ENCODE assay signal across 9 mouse cellular contexts in genomic region chr9:108990462-108990820, GRCm38 (mm10). TPM values are rescaled to one million over a fixed set of nuclear protein-coding genes. Genes with fewer than 3 reads are reported as not detected.
DNase-seq lines count a peak whose midpoint lies in the region; ATAC-seq lines count a peak whose summit lies in the region.
"Had no signal": no experiment of that assay in that cellular context is flagged by ENCODE, and none has a peak within 500 bp of the region (broad histone marks: within the 10 kb centered on the region; RNA-seq: fewer than 3 reads in every experiment).

No protein-coding gene starts in this region.

- no peak for ATAC-seq in heart, embryonic 16.5 days (replicated peaks; ENCODE audit: extremely low read depth, insufficient read depth, low FRiP score)
- ATAC-seq in midbrain, embryonic 16.5 days = no peak
- ATAC-seq in stomach, embryonic 16.5 days (ENCODE audit: insufficient read depth, low FRiP score) = no peak
- no peak for ATAC-seq in forebrain, embryonic 16.5 days
- ATAC-seq: Patski had no signal

- no peak for DNase-seq in heart, postnatal 25 days (ENCODE audit: low spot score)
- no peak for DNase-seq in midbrain, embryonic 10.5 days (ENCODE audit: low spot score)
- DNase-seq in forelimb bud, embryonic 11.5 days (ENCODE audit: low read depth, low spot score) = peak; percentile 30

- WGBS in heart, embryonic 16.5 days = 78% methylated on average over 7 of the region's 7 CpGs
- 75% methylated on average over 7 of the region's 7 CpGs for WGBS in midbrain, embryonic 10.5 days
- WGBS in midbrain, embryonic 16.5 days = 81% methylated on average over 7 of the region's 7 CpGs
- WGBS in stomach, embryonic 16.5 days = 67% methylated on average over 7 of the region's 7 CpGs
- 57% methylated on average over 7 of the region's 7 CpGs for WGBS in forebrain, embryonic 16.5 days

- no peak overlapping the region for H3K4me3 ChIP-seq in heart, embryonic 16.5 days (ENCODE audit: low read length)
- H3K4me3 ChIP-seq in midbrain, embryonic 10.5 days = peak overlapping the region; percentile 61; the same call in 1 of the 2 replicates
- H3K4me3 ChIP-seq in midbrain, embryonic 16.5 days (ENCODE audit: low read depth, low read length) = no peak overlapping the region
- H3K4me3 ChIP-seq in stomach, embryonic 16.5 days (replicated peaks; ENCODE audit: low read length) = no peak overlapping the region
- H3K4me3 ChIP-seq in forebrain, embryonic 16.5 days (replicated peaks; ENCODE audit: low read length) = no peak overlapping the region

- H3K4me2 ChIP-seq in heart, embryonic 16.5 days (ENCODE audit: low read depth, low read length) = no peak overlapping the region
- no peak overlapping the region for H3K4me2 ChIP-seq in midbrain, embryonic 16.5 days (ENCODE audit: low read length)
- 0 out of 2 replicates have a peak overlapping the region, but pooled peaks have one; percentile 96 for H3K4me2 ChIP-seq in stomach, embryonic 16.5 days (ENCODE audit: low read depth, low read length)
- no peak overlapping the region for H3K4me2 ChIP-seq in forebrain, embryonic 16.5 days (ENCODE audit: low read length)

- H3K27me3 ChIP-seq in heart, embryonic 16.5 days (ENCODE audit: control insufficient read depth, insufficient read depth, low read length) = no peaks in the 10 kb centered on the region
- no peaks in the 10 kb centered on the region for H3K27me3 ChIP-seq in midbrain, embryonic 10.5 days (ENCODE audit: low read depth, poor library complexity, severe bottlenecking)
- H3K27me3 ChIP-seq in midbrain, embryonic 16.5 days (ENCODE audit: control insufficient read depth, insufficient read depth, low read depth, low read length) = no peaks in the 10 kb centered on the region
- no peaks in the 10 kb centered on the region for H3K27me3 ChIP-seq in stomach, embryonic 16.5 days (ENCODE audit: control insufficient read depth, insufficient read depth, low read length)
- H3K27me3 ChIP-seq in forebrain, embryonic 16.5 days (replicated peaks; ENCODE audit: control insufficient read depth, insufficient read depth, low read length) = no peaks in the 10 kb centered on the region
- H3K27me3 ChIP-seq: Patski had no signal

- intact Hi-C loops in heart, postnatal 25 days (cut with DNase I) = no loop called here

- peaks cover 41% of the 10 kb centered on the region for H3K4me1 ChIP-seq in heart, embryonic 16.5 days (ENCODE audit: control insufficient read depth, insufficient read depth, low read length)
- peaks cover 32% of the 10 kb centered on the region for H3K4me1 ChIP-seq in midbrain, embryonic 10.5 days
- H3K4me1 ChIP-seq in midbrain, embryonic 16.5 days (ENCODE audit: control insufficient read depth, insufficient read depth, low read length) = peaks cover 16% of the 10 kb centered on the region
- peaks cover 33% of the 10 kb centered on the region for H3K4me1 ChIP-seq in stomach, embryonic 16.5 days (ENCODE audit: control insufficient read depth, insufficient read depth, low read length)
- peaks cover 13% of the 10 kb centered on the region for H3K4me1 ChIP-seq in forebrain, embryonic 16.5 days (replicated peaks; ENCODE audit: control insufficient read depth, insufficient read depth, low read length)

- no peaks in the 10 kb centered on the region for H3K36me3 ChIP-seq in heart, embryonic 16.5 days (ENCODE audit: control insufficient read depth, insufficient read depth)
- no peaks in the 10 kb centered on the region for H3K36me3 ChIP-seq in midbrain, embryonic 10.5 days
- no peaks in the 10 kb centered on the region for H3K36me3 ChIP-seq in midbrain, embryonic 16.5 days (ENCODE audit: control insufficient read depth, insufficient read depth, low read length)
- H3K36me3 ChIP-seq in stomach, embryonic 16.5 days (ENCODE audit: control insufficient read depth, insufficient read depth, low read length) = no peaks in the 10 kb centered on the region
- no peaks in the 10 kb centered on the region for H3K36me3 ChIP-seq in forebrain, embryonic 16.5 days (ENCODE audit: control insufficient read depth, insufficient read depth)

- H3K9ac ChIP-seq in heart, embryonic 16.5 days (ENCODE audit: low read length) = no peak overlapping the region
- H3K9ac ChIP-seq in midbrain, embryonic 16.5 days (ENCODE audit: low read depth, low read length) = no peak overlapping the region
- H3K9ac ChIP-seq in stomach, embryonic 16.5 days (ENCODE audit: low read length) = peak overlapping the region; percentile 70; the same call in 1 of the 2 replicates
- H3K9ac ChIP-seq in forebrain, embryonic 16.5 days (replicated peaks; ENCODE audit: low read depth, low read length) = no peak overlapping the region

- H3K9me3 ChIP-seq in heart, embryonic 16.5 days (replicated peaks; ENCODE audit: control insufficient read depth, low read length) = no peaks in the 10 kb centered on the region
- H3K9me3 ChIP-seq in midbrain, embryonic 10.5 days (replicated peaks) = no peaks in the 10 kb centered on the region
- H3K9me3 ChIP-seq in midbrain, embryonic 16.5 days (replicated peaks; ENCODE audit: control insufficient read depth, low read length, poor library complexity, severe bottlenecking) = no peaks in the 10 kb centered on the region
- no peaks in the 10 kb centered on the region for H3K9me3 ChIP-seq in stomach, embryonic 16.5 days (replicated peaks; ENCODE audit: control insufficient read depth, low read length)
- no peaks in the 10 kb centered on the region for H3K9me3 ChIP-seq in forebrain, embryonic 16.5 days (ENCODE audit: control insufficient read depth, low read length)
- H3K9me3 ChIP-seq: megakaryocyte, embryonic 14.5 days had no signal

- peak overlapping the region; percentile 75 for H3K27ac ChIP-seq in heart, embryonic 16.5 days (ENCODE audit: low read length)
- H3K27ac ChIP-seq in midbrain, embryonic 10.5 days (replicated peaks) = 0 out of 2 replicates have a peak overlapping the region, but pooled peaks have one; percentile 10
- no peak overlapping the region for H3K27ac ChIP-seq in midbrain, embryonic 16.5 days (ENCODE audit: low read length)
- peak overlapping the region; percentile 96 for H3K27ac ChIP-seq in stomach, embryonic 16.5 days (ENCODE audit: low read length)
- H3K27ac ChIP-seq in forebrain, embryonic 16.5 days (ENCODE audit: low read length) = no peak overlapping the region

RNA-seq across cellular contexts. Expression of gene Pfkfb4, which starts 1.1 kb away (rescaled TPM):
- polyA plus RNA-seq in heart, embryonic 16.5 days (2015; fragmentation: Nextera tagmentation; extraction: Ambion mirVana) = 3.1 and 4.8 TPM in 2 replicates
- total RNA-seq in heart, postnatal 25 days (2021) = 1 to 10 TPM; 2.3 to 2.7 TPM
- polyA plus RNA-seq in midbrain, embryonic 10.5 days (2016; fragmentation: Nextera tagmentation; extraction: Ambion mirVana) = 11.9 and 13.9 TPM in 2 replicates
- polyA plus RNA-seq in midbrain, embryonic 16.5 days (2015; fragmentation: Nextera tagmentation; extraction: Ambion mirVana) = 31.5 and 31.9 TPM in 2 replicates
- polyA plus RNA-seq in stomach, embryonic 16.5 days (2015; fragmentation: Nextera tagmentation; extraction: Ambion mirVana) = 10.2 and 11.2 TPM in 2 replicates
- 27.0 and 34.0 TPM in 2 replicates for polyA plus RNA-seq in forebrain, embryonic 16.5 days (2015; fragmentation: Nextera tagmentation; extraction: Ambion mirVana)

RNA-seq across cellular contexts. Expression of gene Ucn2, which starts 4.6 kb away (rescaled TPM):
- not detected in 2 replicates for polyA plus RNA-seq in heart, embryonic 16.5 days (2015; fragmentation: Nextera tagmentation; extraction: Ambion mirVana)
- not detected for total RNA-seq in heart, postnatal 25 days (2021)
- not detected in 2 replicates for polyA plus RNA-seq in midbrain, embryonic 10.5 days (2016; fragmentation: Nextera tagmentation; extraction: Ambion mirVana)
- not detected in 2 replicates for polyA plus RNA-seq in midbrain, embryonic 16.5 days (2015; fragmentation: Nextera tagmentation; extraction: Ambion mirVana)
- polyA plus RNA-seq in stomach, embryonic 16.5 days (2015; fragmentation: Nextera tagmentation; extraction: Ambion mirVana) = 0.31 and 0.40 TPM in 2 replicates
- not detected in 2 replicates for polyA plus RNA-seq in forebrain, embryonic 16.5 days (2015; fragmentation: Nextera tagmentation; extraction: Ambion mirVana)

RNA-seq across cellular contexts. Expression of gene Col7a1, which starts 37.1 kb away (rescaled TPM):
- polyA plus RNA-seq in heart, embryonic 16.5 days (2015; fragmentation: Nextera tagmentation; extraction: Ambion mirVana) = 1.3 and 1.5 TPM in 2 replicates
- total RNA-seq in heart, postnatal 25 days (2021) = under 1 TPM; 0.23 to 0.61 TPM
- polyA plus RNA-seq in midbrain, embryonic 10.5 days (2016; fragmentation: Nextera tagmentation; extraction: Ambion mirVana) = 2.3 and 2.4 TPM in 2 replicates
- polyA plus RNA-seq in midbrain, embryonic 16.5 days (2015; fragmentation: Nextera tagmentation; extraction: Ambion mirVana) = 1.1 and 1.6 TPM in 2 replicates
- 6.0 and 8.5 TPM in 2 replicates for polyA plus RNA-seq in stomach, embryonic 16.5 days (2015; fragmentation: Nextera tagmentation; extraction: Ambion mirVana)
- 1.5 and 2.0 TPM in 2 replicates for polyA plus RNA-seq in forebrain, embryonic 16.5 days (2015; fragmentation: Nextera tagmentation; extraction: Ambion mirVana)

RNA-seq across cellular contexts. Expression of gene Shisa5, which starts 47.9 kb away (rescaled TPM):
- 75.4 and 84.5 TPM in 2 replicates for polyA plus RNA-seq in heart, embryonic 16.5 days (2015; fragmentation: Nextera tagmentation; extraction: Ambion mirVana)
- 10 to 100 TPM; 43.0 to 43.2 TPM for total RNA-seq in heart, postnatal 25 days (2021)
- polyA plus RNA-seq in midbrain, embryonic 10.5 days (2016; fragmentation: Nextera tagmentation; extraction: Ambion mirVana) = 32.9 and 37.2 TPM in 2 replicates
- 60.1 and 68.9 TPM in 2 replicates for polyA plus RNA-seq in midbrain, embryonic 16.5 days (2015; fragmentation: Nextera tagmentation; extraction: Ambion mirVana)
- polyA plus RNA-seq in stomach, embryonic 16.5 days (2015; fragmentation: Nextera tagmentation; extraction: Ambion mirVana) = 132 and 161 TPM in 2 replicates
- 52.4 and 52.7 TPM in 2 replicates for polyA plus RNA-seq in forebrain, embryonic 16.5 days (2015; fragmentation: Nextera tagmentation; extraction: Ambion mirVana)

RNA-seq across cellular contexts. Expression of gene Uqcrc1, which starts 54.0 kb away (rescaled TPM):
- polyA plus RNA-seq in heart, embryonic 16.5 days (2015; fragmentation: Nextera tagmentation; extraction: Ambion mirVana) = 1,117 and 1,144 TPM in 2 replicates
- total RNA-seq in heart, postnatal 25 days (2021) = 1,000 to 10,000 TPM; 2,451 to 2,563 TPM
- polyA plus RNA-seq in midbrain, embryonic 10.5 days (2016; fragmentation: Nextera tagmentation; extraction: Ambion mirVana) = 490 and 491 TPM in 2 replicates
- polyA plus RNA-seq in midbrain, embryonic 16.5 days (2015; fragmentation: Nextera tagmentation; extraction: Ambion mirVana) = 417 and 452 TPM in 2 replicates
- 482 and 516 TPM in 2 replicates for polyA plus RNA-seq in stomach, embryonic 16.5 days (2015; fragmentation: Nextera tagmentation; extraction: Ambion mirVana)
- 389 and 410 TPM in 2 replicates for polyA plus RNA-seq in forebrain, embryonic 16.5 days (2015; fragmentation: Nextera tagmentation; extraction: Ambion mirVana)

Comparison
In these comparisons a context has a peak if more than half of its experiments do, and no peak if none do; other contexts are left out.
1. H3K27ac ChIP-seq: peak in heart, embryonic 16.5 days (single experiment), midbrain, embryonic 10.5 days (single experiment) and stomach, embryonic 16.5 days (single experiment); none in midbrain, embryonic 16.5 days (single experiment) and forebrain, embryonic 16.5 days (single experiment).